9 mouse cellular contexts compared by ENCODE assay signal in the genomic region with DNA sequence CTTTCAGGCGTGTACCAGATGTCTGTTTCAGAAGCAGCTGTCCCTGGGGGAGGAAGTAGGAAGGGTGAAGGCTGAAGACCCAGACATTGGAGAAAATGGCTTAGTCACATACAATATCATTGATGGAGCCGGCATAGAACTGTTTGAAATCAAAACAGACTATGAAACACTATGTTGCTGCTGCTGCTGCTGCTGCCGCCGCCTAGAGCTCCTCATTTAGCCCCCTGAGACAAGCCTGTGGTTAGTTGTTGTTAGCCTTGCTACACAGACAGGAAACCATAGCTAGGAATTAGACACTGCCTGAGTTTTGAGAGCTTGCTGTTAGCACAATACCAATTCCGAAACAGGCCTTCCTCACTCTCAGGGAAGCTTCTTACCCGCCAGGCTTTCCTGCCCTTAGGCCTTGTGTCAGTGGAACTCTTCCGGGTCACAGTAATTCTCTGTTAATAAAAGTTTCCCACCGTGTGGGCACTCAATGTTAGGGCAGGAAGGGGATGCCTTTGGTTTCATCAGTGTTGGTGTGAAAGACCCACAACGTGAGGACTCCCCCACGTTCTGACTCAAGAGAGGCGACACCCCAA. TPM values are rescaled to one million over a fixed set of nuclear protein-coding genes. Genes with fewer than 3 reads are reported as not detected.
"Had no signal": no experiment of that assay in that cellular context is flagged by ENCODE, and none has a peak within 500 bp of the region (broad histone marks: within the 10 kb centered on the region; RNA-seq: fewer than 3 reads in every experiment).

No protein-coding gene starts in this region.

RNA-seq across cellular contexts. Expression of a gene that starts 31.8 kb away (rescaled TPM):
- polyA plus RNA-seq: limb, embryonic 15.5 days; liver, embryonic 12.5 days; liver, embryonic 16.5 days; lung, embryonic 14.5 days; midbrain, embryonic 12.5 days; midbrain, embryonic 16.5 days; neural tube, embryonic 13.5 days; spleen, adult 2 months; stomach, embryonic 15.5 days had no signal
